Mouse (Mus musculus) forebrain, embryonic 14.5 days (tissue): ENCODE measurements around the gene Ttc9. TPM values are rescaled to one million over a fixed set of nuclear protein-coding genes. Genes with fewer than 3 reads are reported as not detected.

Experiments
- ATAC-seq: fragments of 200-750 bp; cut with Nextera tagmentation; 2 replicates; pipeline ENCODE4 v1.8.0; 2017; ENCODE audit warnings: mild to moderate bottlenecking, moderate library complexity
- DNase-seq: peaks from one replicate; pipeline ENCODE4 v3.0.0-alpha.2; 2015; ENCODE audit warnings: low spot score
- H3K27ac ChIP-seq: fragments of 300-500 bp; sonication (generic); 2 replicates; pipeline ENCODE4 v1.5.1; 2014; ENCODE audit warnings: low read depth, mild to moderate bottlenecking, control low read depth, low read length, moderate library complexity
- H3K27me3 ChIP-seq: fragments of 300-500 bp; sonication (generic); replicated peaks from 2 replicates; pipeline ENCODE4 v1.6.1; 2014; ENCODE audit warnings: low read length, control low read depth, mixed read lengths; ENCODE audit not compliant: control insufficient read depth, insufficient read depth
- H3K36me3 ChIP-seq: fragments of 300-500 bp; sonication (generic); 2 replicates; pipeline ENCODE4 v1.6.1; 2014; ENCODE audit warnings: low read length, control low read depth; ENCODE audit not compliant: control insufficient read depth, insufficient read depth
- H3K4me1 ChIP-seq: fragments of 300-500 bp; sonication (generic); 2 replicates; pipeline ENCODE4 v1.6.1; 2014; ENCODE audit warnings: antibody characterized with exemption, low read length, control low read depth; ENCODE audit not compliant: control insufficient read depth, insufficient read depth
- H3K4me2 ChIP-seq: fragments of 300-500 bp; sonication (generic); 2 replicates; pipeline ENCODE4 v1.6.1; 2014; ENCODE audit warnings: mild to moderate bottlenecking, control low read depth, low read length
- H3K4me3 ChIP-seq: fragments of 300-500 bp; sonication (generic); 2 replicates; pipeline ENCODE4 v1.5.1; 2014; ENCODE audit warnings: low read depth, low read length, control low read depth
- H3K9ac ChIP-seq: fragments of 300-500 bp; sonication (generic); 2 replicates; pipeline ENCODE4 v1.6.1; 2014; ENCODE audit warnings: mild to moderate bottlenecking, low read length, control low read depth, moderate library complexity
- H3K9me3 ChIP-seq: fragments of 300-500 bp; sonication (generic); replicated peaks from 2 replicates; pipeline ENCODE4 v1.6.1; 2016; ENCODE audit warnings: low read length, control low read depth, mixed read lengths; ENCODE audit not compliant: control insufficient read depth
- WGBS: fragments of 180-500 bp; shearing (Covaris S2); extraction: QIAGEN DNeasy Blood & Tissue Kit; methylation state at CpG from one replicate; pipeline ENCODE4 v1.1.7; 2014; 5-methylcytosine and 5-hydroxymethylcytosine counted together
- polyA plus RNA-seq: library from polyadenylated mRNA; unstranded; fragments of >200 nt; fragmentation: Nextera tagmentation; extraction: Ambion mirVana; gene quantifications from 2 replicates; pipeline ENCODE4 v1.2.1, GENCODE M21; 2014

Ttc9 gene
- polyA plus RNA-seq, 1 experiment from 2014 or later = 10.4 TPM

DNA sequence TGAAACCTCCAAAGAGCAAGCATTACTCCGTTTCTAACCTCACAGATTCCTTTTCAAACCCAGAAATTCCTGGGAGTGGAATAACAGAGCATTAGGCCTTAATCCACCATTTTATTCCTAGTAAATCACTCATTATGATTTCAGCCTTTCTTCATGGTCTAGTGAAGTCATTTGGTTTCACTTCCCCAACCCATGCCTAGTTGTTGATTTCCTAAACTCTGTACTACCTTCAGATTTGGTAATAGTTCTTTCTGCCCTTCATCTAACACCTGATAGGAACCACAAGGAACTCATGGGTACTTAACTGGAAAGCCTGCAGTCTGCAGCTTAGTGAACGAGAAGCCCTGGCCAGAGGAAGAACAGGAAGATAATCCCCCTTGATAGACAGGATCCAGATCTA lies 44.5 kb downstream of the Ttc9 start:
- WGBS = 10% methylated on average over 2 of the region's 2 CpGs
- H3K4me1 ChIP-seq = no peaks in the 10 kb centered on the region
- no peaks in the 10 kb centered on the region for H3K9me3 ChIP-seq
- no peak for ATAC-seq
- H3K4me3 ChIP-seq = no peak overlapping the region
- no peak overlapping the region for H3K4me2 ChIP-seq
- no peak overlapping the region for H3K27ac ChIP-seq
- H3K36me3 ChIP-seq = no peaks in the 10 kb centered on the region
- H3K27me3 ChIP-seq = no peaks in the 10 kb centered on the region
- H3K9ac ChIP-seq = no peak overlapping the region
- DNase-seq = no peak

DNA sequence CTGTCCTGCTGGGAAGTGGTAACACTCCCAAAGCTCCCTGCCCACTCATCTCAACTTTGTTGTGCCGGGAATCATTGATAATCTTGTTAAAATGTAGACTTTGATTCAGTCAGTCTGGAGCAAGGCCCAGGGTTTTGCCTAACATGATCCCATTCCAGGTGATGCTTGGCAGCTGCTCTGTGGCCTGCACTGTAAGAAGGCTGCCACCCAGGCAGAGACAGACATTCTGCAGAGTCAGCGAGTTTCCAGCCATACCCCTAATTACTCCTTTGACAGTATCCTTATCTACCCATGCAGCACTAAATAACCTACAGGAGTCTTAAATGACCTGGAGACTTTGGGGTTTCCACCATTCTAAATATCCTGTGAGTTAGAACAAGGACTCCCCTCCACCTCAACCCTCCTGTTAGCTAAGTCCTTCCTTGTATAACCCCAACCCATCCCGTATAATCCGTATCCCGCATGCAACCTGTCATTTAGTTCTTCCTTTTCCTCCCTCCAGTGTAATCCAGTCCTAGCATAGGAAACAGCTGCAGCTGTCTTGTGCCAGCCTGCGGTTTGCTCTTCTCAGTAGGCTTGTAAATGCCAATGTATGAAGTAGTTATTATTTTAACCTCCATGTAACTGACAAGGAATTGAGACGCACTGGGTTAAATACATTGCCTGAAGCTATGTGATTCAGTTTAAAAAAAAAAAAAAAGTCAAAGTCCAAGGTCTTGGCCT lies 48.9 kb downstream of the Ttc9 start:
- H3K36me3 ChIP-seq = no peaks in the 10 kb centered on the region
- DNase-seq (no peak), ATAC-seq (no peak)
- no peak overlapping the region for H3K4me3 ChIP-seq
- no peaks in the 10 kb centered on the region for H3K9me3 ChIP-seq
- H3K9ac ChIP-seq = no peak overlapping the region
- no peaks in the 10 kb centered on the region for H3K27me3 ChIP-seq
- H3K27ac ChIP-seq = no peak overlapping the region
- H3K4me2 ChIP-seq = no peak overlapping the region
- 66% methylated on average over 7 of the region's 7 CpGs for WGBS
- no peaks in the 10 kb centered on the region for H3K4me1 ChIP-seq

DNA sequence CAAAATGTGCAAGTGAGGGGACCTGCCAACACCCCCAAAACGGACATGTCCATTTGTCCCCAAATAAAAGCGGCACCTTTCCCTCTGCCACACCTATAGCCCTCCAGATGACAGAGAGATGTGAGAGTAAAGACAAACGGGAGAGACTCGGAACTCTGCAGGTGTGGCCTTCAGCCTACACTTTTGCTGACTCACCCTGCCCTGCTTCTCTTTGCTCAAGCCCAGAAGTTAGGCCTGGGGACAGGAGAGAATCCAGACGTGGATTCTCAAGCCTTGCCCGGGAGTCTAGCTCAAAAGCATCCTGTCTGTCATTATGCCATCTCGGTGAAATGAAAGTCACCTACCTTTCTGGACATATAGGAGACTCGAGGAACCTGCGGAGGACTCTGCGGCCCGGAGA lies 52.3 kb downstream of the Ttc9 start:
- Histone ChIP-seq H3K4me1 (peaks cover 11% of the 10 kb centered on the region), H3K27me3 (no peaks in the 10 kb centered on the region), H3K4me2 (no peak overlapping the region), H3K9me3 (no peaks in the 10 kb centered on the region), H3K9ac (no peak overlapping the region), H3K36me3 (no peaks in the 10 kb centered on the region), H3K4me3 (no peak overlapping the region), H3K27ac (no peak overlapping the region)
- DNase-seq (no peak), ATAC-seq (no peak)
- WGBS = 82% methylated on average over 11 of the region's 11 CpGs

DNA sequence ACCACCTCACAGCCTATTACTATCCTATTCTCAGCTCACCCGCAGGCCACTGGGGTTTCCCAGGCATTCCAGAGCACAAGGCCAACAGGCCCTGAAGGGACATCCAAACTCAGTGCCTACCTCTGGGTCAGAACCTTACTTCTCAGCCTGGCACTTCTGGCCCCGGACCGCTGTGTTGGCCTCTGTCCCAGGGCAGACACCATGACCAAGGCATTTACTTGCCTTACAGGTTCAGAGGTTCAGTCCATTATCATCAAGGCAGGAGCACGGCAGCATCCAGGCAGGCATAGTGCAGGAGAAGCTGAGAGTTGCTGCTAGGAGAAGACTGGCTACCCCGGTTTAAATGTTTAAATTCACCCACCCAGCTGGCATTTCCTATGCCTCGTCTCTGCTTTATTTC lies 53.0 kb downstream of the Ttc9 start:
- H3K36me3 ChIP-seq = no peaks in the 10 kb centered on the region
- DNase-seq = no peak
- no peak for ATAC-seq
- 81% methylated on average over 6 of the region's 6 CpGs for WGBS
- no peak overlapping the region for H3K4me3 ChIP-seq
- no peak overlapping the region for H3K27ac ChIP-seq
- H3K27me3 ChIP-seq = no peaks in the 10 kb centered on the region
- H3K4me2 ChIP-seq = no peak overlapping the region
- H3K4me1 ChIP-seq = peaks cover 11% of the 10 kb centered on the region
- H3K9me3 ChIP-seq = no peaks in the 10 kb centered on the region
- no peak overlapping the region for H3K9ac ChIP-seq

DNA sequence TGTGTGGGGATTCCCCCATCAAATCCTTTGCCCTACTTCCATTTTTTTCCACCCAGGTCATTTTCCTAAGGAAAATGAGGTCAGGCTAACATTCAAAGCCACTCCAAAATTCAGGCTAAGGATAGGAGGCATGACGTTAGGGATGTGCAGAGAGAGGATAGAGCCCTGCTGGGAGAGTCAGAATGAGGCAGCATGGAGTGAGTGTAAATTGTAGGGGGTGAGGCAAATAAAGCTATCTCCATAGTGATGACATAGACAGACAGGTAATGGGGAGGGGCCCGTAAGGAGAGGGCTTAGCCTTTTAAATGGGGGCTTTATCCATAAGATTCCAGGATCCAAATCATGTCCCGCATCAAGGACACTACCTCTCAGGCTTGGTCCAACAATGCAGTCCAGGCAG lies 54.9 kb downstream of the Ttc9 start:
- H3K36me3 ChIP-seq = no peaks in the 10 kb centered on the region
- H3K4me3 ChIP-seq = no peak overlapping the region
- no peak overlapping the region for H3K4me2 ChIP-seq
- H3K4me1 ChIP-seq = peaks cover 11% of the 10 kb centered on the region
- no peaks in the 10 kb centered on the region for H3K27me3 ChIP-seq
- no peak overlapping the region; the same call in 1 of the 2 replicates for H3K9ac ChIP-seq
- no peaks in the 10 kb centered on the region for H3K9me3 ChIP-seq
- no peak overlapping the region for H3K27ac ChIP-seq
- 0 out of 2 replicates have a peak, but pooled peaks have one; percentile 41 for ATAC-seq
- DNase-seq = no peak
- WGBS = 12% methylated on average over 3 of the region's 3 CpGs

DNA sequence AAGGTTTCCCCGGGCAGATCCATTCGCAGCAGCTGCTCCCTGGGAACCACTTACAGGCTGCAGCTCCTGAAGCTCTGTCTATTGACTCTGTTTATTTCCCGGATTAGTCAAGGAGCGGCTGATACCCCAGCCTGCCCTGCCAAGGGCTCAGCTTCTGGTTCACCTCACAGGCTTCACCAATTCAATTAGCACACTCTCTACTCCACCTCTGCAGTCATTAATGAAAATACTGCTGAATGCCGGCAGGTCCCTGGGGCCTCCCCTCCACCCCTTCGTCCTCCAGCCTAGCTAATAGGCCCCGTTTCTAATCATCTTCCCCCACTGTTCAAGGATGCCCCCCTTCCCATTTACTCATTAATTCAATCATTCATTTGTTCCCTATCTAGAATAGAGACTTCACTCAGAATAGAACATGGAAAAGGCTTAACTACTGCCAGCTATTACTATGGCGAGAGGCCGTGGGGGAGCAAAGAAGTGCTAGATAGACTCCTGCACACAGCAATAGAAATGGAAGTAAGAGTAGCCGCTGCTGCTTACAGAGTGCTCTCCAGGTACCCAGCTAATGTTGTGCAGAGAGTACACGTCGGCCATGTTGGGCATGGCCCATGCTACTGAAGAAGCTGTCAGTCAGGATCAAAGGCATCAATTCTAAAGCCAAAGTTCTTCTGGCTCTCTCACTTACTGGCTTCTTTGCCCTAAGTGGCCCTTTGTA lies 55.5 kb downstream of the Ttc9 start:
- DNase-seq = peak; percentile 65
- Histone ChIP-seq H3K9ac (no peak overlapping the region; the same call in 1 of the 2 replicates), H3K4me3 (no peak overlapping the region), H3K27me3 (no peaks in the 10 kb centered on the region), H3K4me1 (peaks cover 11% of the 10 kb centered on the region), H3K9me3 (no peaks in the 10 kb centered on the region), H3K27ac (no peak overlapping the region), H3K4me2 (no peak overlapping the region), H3K36me3 (no peaks in the 10 kb centered on the region)
- peak; percentile 82 for ATAC-seq
- 2% methylated on average over 12 of the region's 12 CpGs for WGBS

DNA sequence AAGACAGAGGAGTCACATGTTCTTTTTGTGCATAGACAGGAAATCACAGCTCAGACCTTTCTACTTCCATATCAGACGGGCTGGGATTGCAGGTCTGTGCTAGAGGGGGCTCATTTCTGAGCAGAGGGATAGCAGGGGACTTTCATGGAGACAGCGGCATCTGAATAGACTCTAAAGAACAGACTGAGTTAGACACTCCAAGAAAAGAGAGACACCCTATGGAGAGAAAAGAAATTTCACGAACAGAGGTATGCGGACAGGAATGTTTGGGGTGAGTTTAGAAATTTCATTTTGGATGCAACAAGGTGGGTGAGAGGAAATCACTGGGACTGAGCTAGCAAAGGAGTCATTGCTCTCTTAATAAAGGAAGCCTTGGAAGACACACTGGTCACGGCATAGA lies 56.8 kb downstream of the Ttc9 start:
- WGBS = 80% methylated on average over 5 of the region's 5 CpGs
- Histone ChIP-seq H3K36me3 (no peaks in the 10 kb centered on the region), H3K4me2 (no peak overlapping the region), H3K4me3 (no peak overlapping the region), H3K4me1 (peaks cover 11% of the 10 kb centered on the region), H3K9ac (no peak overlapping the region), H3K27ac (no peak overlapping the region), H3K27me3 (no peaks in the 10 kb centered on the region), H3K9me3 (no peaks in the 10 kb centered on the region)
- no peak for DNase-seq
- no peak for ATAC-seq

DNA sequence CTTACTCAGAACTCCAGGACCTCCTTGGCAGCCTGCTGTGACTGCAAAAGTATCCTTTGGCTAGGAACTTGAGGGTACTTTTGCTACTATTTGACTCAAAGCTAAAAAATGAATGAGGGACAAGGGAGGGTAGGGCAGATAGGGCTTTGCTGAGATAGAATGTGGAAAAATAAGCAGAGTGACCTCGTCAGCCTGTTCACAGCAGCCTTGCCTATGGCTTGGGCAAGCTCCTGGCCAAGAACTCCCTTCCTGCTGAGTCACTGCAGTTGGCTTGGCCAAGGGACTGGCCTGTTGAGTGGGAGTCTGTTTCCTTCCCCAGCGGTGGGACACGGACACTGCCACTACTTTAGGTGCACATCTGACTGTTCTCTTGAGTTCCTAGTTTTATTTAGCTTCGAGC lies 57.5 kb downstream of the Ttc9 start:
- no peak for DNase-seq
- ATAC-seq = no peak
- H3K4me2 ChIP-seq = no peak overlapping the region
- H3K9me3 ChIP-seq = no peaks in the 10 kb centered on the region
- H3K36me3 ChIP-seq = no peaks in the 10 kb centered on the region
- no peaks in the 10 kb centered on the region for H3K27me3 ChIP-seq
- 91% methylated on average over 4 of the region's 4 CpGs for WGBS
- no peak overlapping the region for H3K27ac ChIP-seq
- H3K9ac ChIP-seq = no peak overlapping the region
- H3K4me3 ChIP-seq = no peak overlapping the region
- peaks cover 11% of the 10 kb centered on the region for H3K4me1 ChIP-seq

DNA sequence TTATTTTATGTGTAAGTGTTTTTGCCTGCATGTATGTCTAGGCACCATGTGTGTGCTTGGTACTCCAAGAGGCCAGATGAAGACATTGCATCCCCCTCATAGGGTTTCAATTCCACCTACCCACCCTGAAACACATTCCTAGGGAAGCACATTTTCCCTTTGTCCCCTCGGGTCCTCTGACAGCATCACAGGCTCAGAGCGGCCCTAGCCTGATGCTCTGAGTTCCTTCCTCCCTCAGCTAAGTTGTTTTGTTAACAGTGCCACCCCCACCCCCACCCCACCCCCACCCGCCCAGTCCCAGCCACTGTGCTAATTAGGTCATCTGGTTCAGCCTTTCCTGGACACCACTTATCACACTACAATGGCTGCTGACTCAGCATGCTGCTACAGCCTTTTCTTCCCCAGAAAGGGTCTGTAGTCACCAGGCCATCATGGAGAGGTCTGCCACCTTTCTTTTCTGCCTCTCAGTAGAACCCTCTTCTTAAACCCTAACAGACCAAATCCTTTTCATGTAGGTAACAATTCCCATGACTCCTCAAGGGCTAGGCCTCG lies 58.5 kb downstream of the Ttc9 start:
- no peak overlapping the region for H3K9ac ChIP-seq
- no peaks in the 10 kb centered on the region for H3K9me3 ChIP-seq
- ATAC-seq (no peak), DNase-seq (no peak)
- 21% methylated on average over 4 of the region's 4 CpGs for WGBS
- H3K4me3 ChIP-seq = no peak overlapping the region
- H3K4me1 ChIP-seq = peaks cover 11% of the 10 kb centered on the region
- H3K36me3 ChIP-seq = no peaks in the 10 kb centered on the region
- H3K27ac ChIP-seq = no peak overlapping the region
- no peaks in the 10 kb centered on the region for H3K27me3 ChIP-seq
- no peak overlapping the region for H3K4me2 ChIP-seq
